Mouse (Mus musculus) G1E (cell line): ENCODE results near the gene Chkb. TPM values are rescaled to one million over a fixed set of nuclear protein-coding genes. Genes with fewer than 3 reads are reported as not detected.

Experiments
- ATAC-seq: 2 replicates; pipeline ENCODE4 v1.8.0; 2016; ENCODE audit warnings: mild to moderate bottlenecking; ENCODE audit not compliant: insufficient number of reproducible peaks, poor library complexity, low FRiP score, severe bottlenecking; ENCODE audit errors: extremely low read depth
- DNase-seq: peaks from one replicate; pipeline ENCODE4 v3.0.0; 2012; ENCODE audit warnings: low spot score
- H3K27me3 ChIP-seq: 2 replicates; pipeline ENCODE4 v1.6.1; 2012; ENCODE audit warnings: mild to moderate bottlenecking, low read length, inconsistent platforms; ENCODE audit not compliant: insufficient read depth
- H3K36me3 ChIP-seq: replicated peaks from 2 replicates; pipeline ENCODE3; 2012; ENCODE audit warnings: mild to moderate bottlenecking, inconsistent platforms
- H3K4me1 ChIP-seq: 2 replicates; pipeline ENCODE4 v1.6.1; 2012; ENCODE audit warnings: low read depth, low read length, inconsistent platforms, mixed read lengths; ENCODE audit not compliant: insufficient read depth
- H3K4me3 ChIP-seq: 2 replicates; pipeline ENCODE4 v1.5.1; 2012; ENCODE audit warnings: low read depth, mild to moderate bottlenecking, inconsistent platforms, low read length, moderate library complexity, mixed read lengths
- H3K9me3 ChIP-seq: replicated peaks from 2 replicates; pipeline ENCODE4 v1.6.1; 2012; ENCODE audit warnings: inconsistent platforms
- CTCF ChIP-seq: IDR thresholded peaks from 2 replicates; pipeline ENCODE4 v1.5.1; 2012; ENCODE audit warnings: low read depth, low read length, inconsistent platforms, mixed read lengths
- GATA1 ChIP-seq: IDR thresholded peaks from 2 replicates; pipeline ENCODE4 v1.6.1; 2012; ENCODE audit warnings: borderline replicate concordance, low read length, inconsistent platforms, mixed read lengths
- GATA2 ChIP-seq: IDR thresholded peaks from 2 replicates; pipeline ENCODE4 v1.6.1; 2012; ENCODE audit warnings: low read depth, low read length, inconsistent platforms, borderline replicate concordance
- POLR2AphosphoS5 ChIP-seq: IDR thresholded peaks from 2 replicates; pipeline ENCODE4 v1.6.1; 2012; ENCODE audit warnings: low read depth, low read length, inconsistent platforms; ENCODE audit not compliant: insufficient replicate concordance
- TAL1 ChIP-seq: conservative IDR thresholded peaks from 2 replicates; pipeline ENCODE4 v1.6.1; 2012; ENCODE audit warnings: low read depth, low read length, inconsistent platforms, mixed read lengths
- polyA plus RNA-seq: library from polyadenylated mRNA; stranded (reverse); fragments of >175 nt; gene quantifications from 2 replicates; pipeline ENCODE4 v1.2.3, GENCODE M21; 2012
- total RNA-seq, 2 experiments: library from RNA; stranded (forward) in 1 of 2; stranded (reverse) in 1 of 2; fragments of 200-1000 nt in 1 of 2; fragments of >200 nt in 1 of 2; fragmentation: Nextera tagmentation in 1 of 2; gene quantifications; 2 replicates each; pipeline ENCODE4 v1.2.3; 2014 to 2017

The Chkb gene
- total and polyA plus RNA-seq, 3 experiments: 32.8 to 85.4 (median 42.5) TPM

GRCm38 (mm10) chr15:89390081-89390480 is 39.6 kb downstream of the Chkb start:
- H3K4me3 ChIP-seq: no peak overlapping the region
- H3K27me3 ChIP-seq: peaks cover 51% of the 10 kb centered on the region
- no peaks in the 10 kb centered on the region for H3K9me3 ChIP-seq
- ATAC-seq (no peak), DNase-seq (no peak)
- no peak for TF ChIP-seq CTCF
- TF ChIP-seq POLR2AphosphoS5: no peak
- TF ChIP-seq GATA1: no peak
- TF ChIP-seq GATA2: no peak
- TF ChIP-seq TAL1: no peak
- no peaks in the 10 kb centered on the region for H3K4me1 ChIP-seq
- no peaks in the 10 kb centered on the region for H3K36me3 ChIP-seq

GRCm38 (mm10) chr15:89387127-89387526 is 42.6 kb downstream of the Chkb start:
- ATAC-seq (no peak), DNase-seq (no peak)
- Histone ChIP-seq H3K9me3 (no peaks in the 10 kb centered on the region), H3K36me3 (no peaks in the 10 kb centered on the region), H3K27me3 (peaks cover 62% of the 10 kb centered on the region), H3K4me3 (no peak overlapping the region), H3K4me1 (no peaks in the 10 kb centered on the region)
- TF ChIP-seq GATA1 (no peak), POLR2AphosphoS5 (no peak), TAL1 (no peak), CTCF (no peak), GATA2 (no peak)

- ATAC-seq: no peak
- peaks cover 49% of the 10 kb centered on the region for H3K27me3 ChIP-seq
- TF ChIP-seq POLR2AphosphoS5 (no peak), TAL1 (no peak), CTCF (no peak), GATA2 (no peak), GATA1 (no peak)
- no peaks in the 10 kb centered on the region for H3K4me1 ChIP-seq
- H3K4me3 ChIP-seq: no peak within 1 kb of the TSS
- no peaks in the 10 kb centered on the region for H3K36me3 ChIP-seq
- H3K9me3 ChIP-seq: no peaks in the 10 kb centered on the region
- DNase-seq: no peak
Measured at GRCm38 (mm10) chr15:89384617-89385016, 45.1 kb downstream of the Chkb start, which contains the start of gene Klhdc7b. TSS of gene Klhdc7b (plus strand) at chr15:89384917.

- H3K27me3 ChIP-seq: peaks cover 17% of the 10 kb centered on the region; the same call in 1 of the 2 replicates
- no peak overlapping the region for H3K4me3 ChIP-seq
- ATAC-seq (no peak), DNase-seq (peak; percentile 18)
- peaks cover 6% of the 10 kb centered on the region for H3K4me1 ChIP-seq
- peaks cover 9% of the 10 kb centered on the region for H3K36me3 ChIP-seq
- no peak for TF ChIP-seq TAL1
- H3K9me3 ChIP-seq: peaks cover 20% of the 10 kb centered on the region
Measured at GRCm38 (mm10) chr15:89379429-89379828, 50.3 kb downstream of the Chkb start.

- Histone ChIP-seq H3K4me3 (no peak within 1 kb of the TSS; the same call in 1 of the 2 replicates), H3K36me3 (peaks cover 9% of the 10 kb centered on the region), H3K9me3 (peaks cover 20% of the 10 kb centered on the region), H3K4me1 (peaks cover 10% of the 10 kb centered on the region), H3K27me3 (peaks cover 14% of the 10 kb centered on the region; the same call in 1 of the 2 replicates)
- DNase-seq (no peak), ATAC-seq (no peak)
- TF ChIP-seq GATA2 (no peak), TAL1 (no peak), GATA1 (no peak), POLR2AphosphoS5 (no peak), CTCF (no peak)
Measured at GRCm38 (mm10) chr15:89378831-89379401, 50.8 kb downstream of the Chkb start, which contains the start of gene Odf3b. TSS of gene Odf3b (minus strand) at chr15:89379282.

GRCm38 (mm10) chr15:89377938-89378828 is 51.5 kb downstream of the Chkb start:
- H3K36me3 ChIP-seq: peaks cover 10% of the 10 kb centered on the region
- H3K9me3 ChIP-seq: peaks cover 20% of the 10 kb centered on the region
- DNase-seq (no peak), ATAC-seq (no peak)
- peaks cover 16% of the 10 kb centered on the region for H3K4me1 ChIP-seq
- no peak overlapping the region; the same call in 1 of the 2 replicates for H3K4me3 ChIP-seq
- peaks cover 11% of the 10 kb centered on the region; the same call in 1 of the 2 replicates for H3K27me3 ChIP-seq
- TF ChIP-seq CTCF (no peak), POLR2AphosphoS5 (no peak), GATA1 (no peak), TAL1 (no peak), GATA2 (no peak)
